Mouse (Mus musculus) G1E (cell line): Measurements from ENCODE around the gene Slc41a1.

Source experiments
- CTCF ChIP-seq: IDR thresholded peaks from 2 replicates; pipeline ENCODE4 v1.5.1; 2012; ENCODE audit warnings: low read depth, low read length, inconsistent platforms, mixed read lengths
- GATA2 ChIP-seq: IDR thresholded peaks from 2 replicates; pipeline ENCODE4 v1.6.1; 2012; ENCODE audit warnings: low read depth, low read length, inconsistent platforms, borderline replicate concordance
- TAL1 ChIP-seq: conservative IDR thresholded peaks from 2 replicates; pipeline ENCODE4 v1.6.1; 2012; ENCODE audit warnings: low read depth, low read length, inconsistent platforms, mixed read lengths

- TF ChIP-seq CTCF (no peak), GATA2 (no peak), TAL1 (no peak)
Measured at GRCm38 (mm10) chr1:131822292-131822691, 5.0 kb upstream of the Slc41a1 start.
